Comparison of ENCODE assay signal across 31 mouse cellular contexts in the genomic region with DNA sequence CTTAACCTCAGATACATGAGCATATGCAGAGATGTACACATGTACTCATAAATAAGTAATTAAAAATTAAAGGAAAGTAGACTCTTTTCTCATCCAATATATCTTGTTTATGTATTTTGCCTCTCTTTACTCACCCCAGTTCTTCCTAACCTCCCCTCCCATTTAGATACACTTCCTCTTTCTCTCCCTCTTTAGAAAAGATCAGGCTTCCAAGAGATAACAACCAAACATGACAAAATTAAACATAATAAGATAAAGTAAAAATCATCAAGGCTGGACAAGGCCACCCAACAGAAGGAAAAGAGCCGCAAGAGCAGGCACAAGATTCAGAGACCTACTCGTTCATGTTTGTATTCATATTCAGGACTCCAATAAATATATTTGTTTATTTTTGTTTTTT.
"Had no signal": no experiment of that assay in that cellular context is flagged by ENCODE, and none has a peak within 500 bp of the region (broad histone marks: within the 10 kb centered on the region; RNA-seq: fewer than 3 reads in every experiment).

No protein-coding gene starts in this region.

- H3K4me1 ChIP-seq: limb, embryonic 10.5 days; limb, embryonic 12.5 days; limb, embryonic 13.5 days; limb, embryonic 15.5 days; liver, embryonic 12.5 days; liver, embryonic 13.5 days; liver, embryonic 15.5 days; lung, embryonic 15.5 days; megakaryocyte, embryonic 14.5 days; midbrain, embryonic 10.5 days; midbrain, embryonic 12.5 days; midbrain, embryonic 13.5 days; neural tube, embryonic 12.5 days had no signal

- H3K36me3 ChIP-seq: limb, embryonic 10.5 days; limb, embryonic 12.5 days; limb, embryonic 13.5 days; limb, embryonic 15.5 days; liver, embryonic 12.5 days; liver, embryonic 13.5 days; liver, embryonic 15.5 days; lung, embryonic 15.5 days; midbrain, embryonic 10.5 days; midbrain, embryonic 12.5 days; midbrain, embryonic 13.5 days; neural tube, embryonic 12.5 days had no signal

- H3K9ac ChIP-seq: limb, embryonic 12.5 days; limb, embryonic 13.5 days; limb, embryonic 15.5 days; liver, embryonic 12.5 days; liver, embryonic 13.5 days; liver, embryonic 14.5 days; liver, embryonic 15.5 days; liver, postnatal 0 days; lung, embryonic 14.5 days; lung, embryonic 15.5 days; midbrain, embryonic 12.5 days; midbrain, embryonic 13.5 days; neural tube, embryonic 12.5 days had no signal

- DNase-seq: left cerebral cortex, postnatal 4 days; liver; liver, embryonic 13.5 days; liver, postnatal 0 days; lung, adult 18-20 months; lung, adult 2 months; lung, embryonic 14.5 days; lung, postnatal 10 days; lung, postnatal 14 days; lung, postnatal 36 days; lung, postnatal 4 days; midbrain, embryonic 14.5 days had no signal

- H3K9me3 ChIP-seq: limb, embryonic 10.5 days; limb, embryonic 15.5 days; liver, embryonic 12.5 days; liver, embryonic 13.5 days; liver, embryonic 15.5 days; lung, embryonic 15.5 days; megakaryocyte, embryonic 14.5 days; midbrain, embryonic 10.5 days; midbrain, embryonic 13.5 days; neural tube, embryonic 12.5 days had no signal

- H3K27ac ChIP-seq: limb, embryonic 10.5 days; limb, embryonic 12.5 days; limb, embryonic 13.5 days; limb, embryonic 15.5 days; liver, embryonic 12.5 days; liver, embryonic 13.5 days; liver, embryonic 14.5 days; liver, embryonic 15.5 days; lung, embryonic 15.5 days; macrophage; midbrain, embryonic 10.5 days; midbrain, embryonic 12.5 days; midbrain, embryonic 13.5 days; neural tube, embryonic 12.5 days had no signal

- H3K4me2 ChIP-seq: limb, embryonic 12.5 days; limb, embryonic 13.5 days; limb, embryonic 15.5 days; liver, embryonic 11.5 days; liver, embryonic 12.5 days; liver, embryonic 13.5 days; liver, embryonic 15.5 days; lung, embryonic 14.5 days; lung, embryonic 15.5 days; midbrain, embryonic 11.5 days; midbrain, embryonic 12.5 days; midbrain, embryonic 13.5 days; neural tube, embryonic 12.5 days had no signal

- ATAC-seq: liver, embryonic 12.5 days; liver, postnatal 0 days; lung, postnatal 0 days; midbrain, embryonic 13.5 days; midbrain, embryonic 16.5 days had no signal

- H3K4me3 ChIP-seq: limb, embryonic 10.5 days; limb, embryonic 12.5 days; limb, embryonic 13.5 days; limb, embryonic 15.5 days; liver, embryonic 12.5 days; liver, embryonic 13.5 days; liver, embryonic 15.5 days; lung, embryonic 15.5 days; megakaryocyte, embryonic 14.5 days; midbrain, embryonic 10.5 days; midbrain, embryonic 12.5 days; midbrain, embryonic 13.5 days; myocyte; neural tube, embryonic 12.5 days had no signal

- H3K27me3 ChIP-seq: limb, embryonic 12.5 days; limb, embryonic 13.5 days; limb, embryonic 15.5 days; liver, embryonic 12.5 days; liver, embryonic 13.5 days; liver, embryonic 15.5 days; lung, embryonic 15.5 days; megakaryocyte, embryonic 14.5 days; midbrain, embryonic 12.5 days; midbrain, embryonic 13.5 days; neural tube, embryonic 12.5 days had no signal
